Mouse (Mus musculus): ENCODE data around the gene Hdhd5.

GRCm38 (mm10) chr6:120471991-120472441, 59.1 kb downstream of the Hdhd5 start:
- no peak for TF ChIP-seq CTCF (IDR thresholded peaks at IDR 0.05; ENCODE audit: low read depth)
- TF ChIP-seq EP300 (IDR thresholded peaks at IDR 0.05; ENCODE audit: low read depth) = no peak

Measured in heart, postnatal 0 days (tissue).